Mouse (Mus musculus): ENCODE data around the gene Abcb9.

DNA sequence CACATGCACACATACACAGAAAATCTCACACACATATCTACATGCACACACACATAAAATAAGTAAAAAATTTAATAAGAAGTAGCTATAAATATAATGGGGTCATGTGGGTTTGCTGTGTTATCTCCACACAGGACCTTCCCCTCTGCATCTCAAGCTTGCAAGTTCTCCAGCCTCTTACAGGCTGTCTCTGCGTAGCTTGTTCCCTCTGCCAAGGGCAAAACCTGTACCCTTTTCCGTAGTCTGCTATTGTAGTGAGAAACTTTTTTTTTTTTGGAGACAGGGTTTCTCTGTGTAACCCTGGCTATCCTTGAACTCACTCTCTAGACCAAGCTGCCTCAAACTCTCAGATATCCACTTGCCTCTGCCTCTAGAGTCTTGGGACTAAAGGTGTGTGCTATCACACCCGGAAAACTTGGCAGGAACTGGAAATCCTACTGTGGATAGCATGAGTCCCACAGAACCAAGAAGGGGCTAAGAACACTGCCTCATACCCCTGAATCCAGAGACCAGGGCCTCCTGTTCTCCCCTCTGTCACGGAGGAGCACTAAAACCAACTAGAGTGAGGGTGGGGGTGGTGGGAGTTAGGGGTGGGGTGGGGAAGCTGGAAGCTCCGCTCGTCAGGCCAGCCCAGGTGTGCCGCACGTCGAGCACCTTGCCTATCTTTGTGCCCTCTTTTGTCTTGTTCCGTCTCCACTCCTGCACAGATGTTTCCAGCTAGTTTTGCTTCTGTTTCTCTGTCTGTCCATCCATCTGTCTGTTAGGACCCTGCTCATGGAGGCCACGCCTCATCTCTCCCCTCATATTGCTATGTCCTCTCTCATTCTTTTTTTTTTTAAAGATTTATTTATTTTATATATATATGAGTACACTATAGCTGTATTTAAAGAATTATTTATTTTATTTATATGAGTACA lies 4.8 kb upstream of the Abcb9 start:
- TF ChIP-seq EP300 (IDR thresholded peaks at IDR 0.05; ENCODE audit: insufficient read depth, low read depth, low read length) (no peak), POLR2A (IDR thresholded peaks at IDR 0.05; ENCODE audit: insufficient read depth, low read depth, low read length) (no peak)

Data from heart, adult 2 months (tissue).